Mouse (Mus musculus): ENCODE measurements around the gene Pdzd7.

Gene Pdzd7

GRCm38 (mm10) chr19:45045651-45046050 is at the start of gene Pdzd7:
Gene Pdzd7, minus strand, starts transcription at chr19:45045717.
- no peak for DNase-seq (ENCODE audit: low spot score in 2 of 2)

GRCm38 (mm10) chr19:45081841-45082550 is 36.5 kb upstream of the Pdzd7 start:
- DNase-seq (ENCODE audit: low spot score in 2 of 2), result peak in 1 of 2 experiments; percentile 69

GRCm38 (mm10) chr19:45081279-45081678 is 35.8 kb upstream of the Pdzd7 start:
- peak; percentile 45 to 76 for DNase-seq (ENCODE audit: low spot score in 2 of 2)

GRCm38 (mm10) chr19:45080711-45081110 is 35.2 kb upstream of the Pdzd7 start:
- no peak for DNase-seq (ENCODE audit: low spot score in 2 of 2)

- DNase-seq (ENCODE audit: low spot score in 2 of 2), result peak in 1 of 2 experiments; percentile 29
These were observed 34.4 kb upstream of the Pdzd7 start for GRCm38 (mm10) chr19:45079769-45080515.

- DNase-seq (ENCODE audit: low spot score in 2 of 2), result no peak
These were observed 33.7 kb upstream of the Pdzd7 start for GRCm38 (mm10) chr19:45078971-45079764.

GRCm38 (mm10) chr19:45077742-45078645 is 32.5 kb upstream of the Pdzd7 start:
- no peak for DNase-seq (ENCODE audit: low spot score in 2 of 2)

GRCm38 (mm10) chr19:45076586-45077510 is 31.3 kb upstream of the Pdzd7 start:
- DNase-seq (ENCODE audit: low spot score in 2 of 2), result no peak

- DNase-seq (ENCODE audit: low spot score in 2 of 2), result no peak
These were observed 30.6 kb upstream of the Pdzd7 start for GRCm38 (mm10) chr19:45076036-45076575.

- DNase-seq (ENCODE audit: low spot score in 2 of 2), result no peak
These were observed 30.0 kb upstream of the Pdzd7 start for GRCm38 (mm10) chr19:45075323-45076035.

- peak; percentile 84 to 90 for DNase-seq (ENCODE audit: low spot score in 2 of 2)
These were observed 29.2 kb upstream of the Pdzd7 start, which contains the start of gene Kazald1 for GRCm38 (mm10) chr19:45074580-45075322. Gene Kazald1, plus strand, starts transcription at chr19:45075241.

GRCm38 (mm10) chr19:45073871-45074542 is 28.5 kb upstream of the Pdzd7 start:
- DNase-seq (ENCODE audit: low spot score in 2 of 2), result peak; percentile 68 to 96

- DNase-seq (ENCODE audit: low spot score in 2 of 2), result no peak
These were observed 22.4 kb upstream of the Pdzd7 start for GRCm38 (mm10) chr19:45067758-45068510.

- no peak for DNase-seq (ENCODE audit: low spot score in 2 of 2)
These were observed 21.7 kb upstream of the Pdzd7 start for GRCm38 (mm10) chr19:45067170-45067569.

- DNase-seq (ENCODE audit: low spot score in 2 of 2), result no peak
These were observed 19.7 kb upstream of the Pdzd7 start for GRCm38 (mm10) chr19:45065226-45065625.

GRCm38 (mm10) chr19:45063565-45064292 is 18.2 kb upstream of the Pdzd7 start:
- peak in 1 of 2 experiments; percentile 56 for DNase-seq (ENCODE audit: low spot score in 2 of 2)

Measured in thymus, postnatal 10 days (tissue).